Mouse (Mus musculus) lung, postnatal 0 days (tissue): ENCODE results near the gene Serpinb3a.

Experiments used
- CTCF ChIP-seq: IDR thresholded peaks from 2 replicates; pipeline ENCODE4 v1.5.1; 2016; ENCODE audit warnings: antibody characterized with exemption, mild to moderate bottlenecking
- EP300 ChIP-seq: IDR thresholded peaks from 2 replicates; pipeline ENCODE4 v1.6.1; 2016; ENCODE audit warnings: antibody characterized with exemption, mild to moderate bottlenecking, control low read depth

DNA sequence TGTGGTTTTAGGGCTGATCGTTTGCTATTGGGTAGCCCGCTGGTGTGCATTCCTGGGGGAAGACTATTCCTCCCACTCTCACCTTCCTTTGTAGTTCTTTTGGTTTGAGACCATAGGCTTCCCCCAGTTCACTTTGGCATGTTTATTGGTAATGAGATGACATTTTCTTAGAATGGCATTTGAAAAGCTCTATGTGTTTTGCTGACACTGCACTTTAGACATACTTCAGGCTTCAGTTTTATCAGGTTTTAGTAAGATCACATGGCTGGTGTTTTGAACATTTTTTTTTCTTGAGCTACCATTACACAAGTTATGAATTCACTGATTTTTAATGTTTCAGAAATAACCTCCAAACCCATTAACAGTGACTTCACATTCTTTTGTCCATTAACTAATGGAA is 50.3 kb downstream of the Serpinb3a start:
- TF ChIP-seq CTCF: no peak
- TF ChIP-seq EP300: no peak
